Mouse (Mus musculus): ENCODE measurements around the gene Gna11. TPM values are rescaled to one million over a fixed set of nuclear protein-coding genes. Genes with fewer than 3 reads are reported as not detected.

Gene Gna11
- polyA plus RNA-seq, 1 experiment from 2014 or later: 76.3 TPM

GRCm38 (mm10) chr10:81534826-81535225 is 10.2 kb downstream of the Gna11 start:
- Histone ChIP-seq H3K4me2 (replicated peaks) (no peak overlapping the region), H3K4me1 (peaks cover 2% of the 10 kb centered on the region; the same call in 1 of the 2 replicates), H3K36me3 (peaks cover 43% of the 10 kb centered on the region), H3K9ac (no peak overlapping the region), H3K27me3 (no peaks in the 10 kb centered on the region), H3K27ac (no peak overlapping the region), H3K9me3 (replicated peaks) (no peaks in the 10 kb centered on the region), H3K4me3 (no peak overlapping the region)
- WGBS: 61% methylated on average over 16 of the region's 16 CpGs
- no peak for ATAC-seq (ENCODE audit: low FRiP score)

GRCm38 (mm10) chr10:81526779-81527178 is 18.2 kb downstream of the Gna11 start:
- ATAC-seq (ENCODE audit: low FRiP score): 0 out of 2 replicates have a peak, but pooled peaks have one; percentile 44
- WGBS: 13% methylated on average over 14 of the region's 14 CpGs
- H3K27me3 ChIP-seq: peaks cover 11% of the 10 kb centered on the region

GRCm38 (mm10) chr10:81525017-81525694 is 19.8 kb downstream of the Gna11 start:
- ATAC-seq (ENCODE audit: low FRiP score): no peak
- WGBS: 77% methylated on average over 12 of the region's 13 CpGs
- Histone ChIP-seq H3K4me3 (no peak overlapping the region), H3K4me1 (0 out of 2 replicates have a peak, but pooled peaks cover 3% of the 10 kb centered on the region), H3K4me2 (replicated peaks) (no peak overlapping the region), H3K27me3 (peaks cover 11% of the 10 kb centered on the region), H3K36me3 (peaks cover 19% of the 10 kb centered on the region), H3K9me3 (replicated peaks) (no peaks in the 10 kb centered on the region), H3K9ac (no peak overlapping the region), H3K27ac (no peak overlapping the region)

More at GRCm38 (mm10) chr10:81526779-81527178, 18.2 kb downstream of the Gna11 start:
- Histone ChIP-seq H3K9ac (no peak overlapping the region), H3K27ac (no peak overlapping the region), H3K9me3 (replicated peaks) (no peaks in the 10 kb centered on the region), H3K36me3 (peaks cover 34% of the 10 kb centered on the region), H3K4me3 (no peak overlapping the region), H3K4me2 (replicated peaks) (no peak overlapping the region), H3K4me1 (0 out of 2 replicates have a peak, but pooled peaks cover 3% of the 10 kb centered on the region)

- H3K27ac ChIP-seq: no peak within 1 kb of the TSS
These were observed 20.9 kb downstream of the Gna11 start, which contains the start of gene Gna15 for GRCm38 (mm10) chr10:81524051-81524605. Gna15 (minus strand) TSS chr10:81524225.

GRCm38 (mm10) chr10:81523570-81523969 is 21.4 kb downstream of the Gna11 start:
- Histone ChIP-seq H3K9ac (no peak overlapping the region), H3K4me1 (0 out of 2 replicates have a peak, but pooled peaks cover 3% of the 10 kb centered on the region), H3K27me3 (peaks cover 11% of the 10 kb centered on the region), H3K36me3 (0 out of 2 replicates have a peak, but pooled peaks cover 5% of the 10 kb centered on the region), H3K9me3 (replicated peaks) (no peaks in the 10 kb centered on the region), H3K27ac (no peak overlapping the region), H3K4me2 (replicated peaks) (no peak overlapping the region), H3K4me3 (no peak overlapping the region)
- WGBS: 22% methylated on average over 19 of the region's 19 CpGs
- no peak for ATAC-seq (ENCODE audit: low FRiP score)

More at GRCm38 (mm10) chr10:81524051-81524605, 20.9 kb downstream of the Gna11 start, which contains the start of gene Gna15:
- 0 out of 2 replicates have a peak, but pooled peaks cover 3% of the 10 kb centered on the region for H3K4me1 ChIP-seq
- no peak within 1 kb of the TSS for H3K4me2 ChIP-seq (replicated peaks)
- ATAC-seq (ENCODE audit: low FRiP score): no peak
- no peak within 1 kb of the TSS for H3K4me3 ChIP-seq
- peaks cover 9% of the 10 kb centered on the region for H3K36me3 ChIP-seq
- no peaks in the 10 kb centered on the region for H3K9me3 ChIP-seq (replicated peaks)
- H3K27me3 ChIP-seq: peaks cover 11% of the 10 kb centered on the region
- 25% methylated on average over 9 of the region's 9 CpGs for WGBS
- no peak within 1 kb of the TSS for H3K9ac ChIP-seq

- Histone ChIP-seq H3K27ac (no peak overlapping the region), H3K4me3 (no peak overlapping the region), H3K4me1 (0 out of 2 replicates have a peak, but pooled peaks cover 3% of the 10 kb centered on the region), H3K9ac (no peak overlapping the region), H3K9me3 (replicated peaks) (no peaks in the 10 kb centered on the region), H3K4me2 (replicated peaks) (no peak overlapping the region), H3K27me3 (peaks cover 11% of the 10 kb centered on the region), H3K36me3 (0 out of 2 replicates have a peak, but pooled peaks cover 3% of the 10 kb centered on the region)
- ATAC-seq (ENCODE audit: low FRiP score): no peak
- WGBS: 78% methylated on average over 6 of the region's 6 CpGs
These were observed 21.8 kb downstream of the Gna11 start for GRCm38 (mm10) chr10:81523142-81523541.

- Histone ChIP-seq H3K9ac (no peak overlapping the region), H3K4me1 (0 out of 2 replicates have a peak, but pooled peaks cover 3% of the 10 kb centered on the region), H3K36me3 (no peaks in the 10 kb centered on the region), H3K4me3 (no peak overlapping the region), H3K27me3 (peaks cover 16% of the 10 kb centered on the region), H3K27ac (no peak overlapping the region), H3K4me2 (replicated peaks) (no peak overlapping the region), H3K9me3 (replicated peaks) (no peaks in the 10 kb centered on the region)
- 79% methylated on average over 3 of the region's 3 CpGs for WGBS
- no peak for ATAC-seq (ENCODE audit: low FRiP score)
These were observed 25.0 kb downstream of the Gna11 start for GRCm38 (mm10) chr10:81519978-81520365.

GRCm38 (mm10) chr10:81519227-81519977 is 25.6 kb downstream of the Gna11 start:
- ATAC-seq (ENCODE audit: low FRiP score): no peak
- no peak overlapping the region for H3K4me3 ChIP-seq
- no peak overlapping the region for H3K9ac ChIP-seq
- no peaks in the 10 kb centered on the region for H3K9me3 ChIP-seq (replicated peaks)
- 89% methylated on average over 6 of the region's 6 CpGs for WGBS
- H3K36me3 ChIP-seq: no peaks in the 10 kb centered on the region
- H3K27ac ChIP-seq: no peak overlapping the region
- peaks cover 16% of the 10 kb centered on the region for H3K27me3 ChIP-seq
- H3K4me2 ChIP-seq (replicated peaks): no peak overlapping the region
- H3K4me1 ChIP-seq: 0 out of 2 replicates have a peak, but pooled peaks cover 3% of the 10 kb centered on the region

GRCm38 (mm10) chr10:81518546-81518945 is 26.4 kb downstream of the Gna11 start:
- H3K9me3 ChIP-seq (replicated peaks): no peaks in the 10 kb centered on the region
- no peak overlapping the region for H3K4me3 ChIP-seq
- H3K27ac ChIP-seq: no peak overlapping the region
- no peaks in the 10 kb centered on the region for H3K36me3 ChIP-seq
- no peaks in the 10 kb centered on the region for H3K4me1 ChIP-seq
- 8% methylated on average over 4 of the region's 4 CpGs for WGBS
- H3K27me3 ChIP-seq: peaks cover 9% of the 10 kb centered on the region
- H3K9ac ChIP-seq: no peak overlapping the region
- no peak for ATAC-seq (ENCODE audit: low FRiP score)
- H3K4me2 ChIP-seq (replicated peaks): no peak overlapping the region

- H3K27ac ChIP-seq: no peak overlapping the region
- no peaks in the 10 kb centered on the region for H3K4me1 ChIP-seq
- no peak for ATAC-seq (ENCODE audit: low FRiP score)
- no peak overlapping the region for H3K9ac ChIP-seq
- no peaks in the 10 kb centered on the region for H3K9me3 ChIP-seq (replicated peaks)
- no peak overlapping the region for H3K4me2 ChIP-seq (replicated peaks)
- 75% methylated on average over 8 of the region's 8 CpGs for WGBS
- H3K27me3 ChIP-seq: peaks cover 19% of the 10 kb centered on the region
- H3K4me3 ChIP-seq: no peak overlapping the region
- H3K36me3 ChIP-seq: no peaks in the 10 kb centered on the region
These were observed 27.8 kb downstream of the Gna11 start for GRCm38 (mm10) chr10:81517227-81517626.

GRCm38 (mm10) chr10:81513798-81514197 is 31.2 kb downstream of the Gna11 start:
- Histone ChIP-seq H3K9ac (no peak overlapping the region), H3K27me3 (peaks cover 32% of the 10 kb centered on the region), H3K4me1 (no peaks in the 10 kb centered on the region), H3K27ac (no peak overlapping the region), H3K9me3 (replicated peaks) (no peaks in the 10 kb centered on the region), H3K4me2 (replicated peaks) (no peak overlapping the region), H3K36me3 (no peaks in the 10 kb centered on the region), H3K4me3 (no peak overlapping the region)
- 86% methylated on average over 5 of the region's 5 CpGs for WGBS
- ATAC-seq (ENCODE audit: low FRiP score): no peak

- ATAC-seq (ENCODE audit: low FRiP score): no peak
- Histone ChIP-seq H3K9me3 (replicated peaks) (no peaks in the 10 kb centered on the region), H3K36me3 (no peaks in the 10 kb centered on the region), H3K4me2 (replicated peaks) (no peak overlapping the region), H3K4me1 (no peaks in the 10 kb centered on the region), H3K27me3 (peaks cover 26% of the 10 kb centered on the region), H3K9ac (no peak overlapping the region), H3K27ac (no peak overlapping the region), H3K4me3 (no peak overlapping the region)
- 82% methylated on average over 14 of the region's 14 CpGs for WGBS
These were observed 34.7 kb downstream of the Gna11 start for GRCm38 (mm10) chr10:81510246-81510810.

All from hindbrain, embryonic 12.5 days (tissue).